Mouse (Mus musculus) macrophage (primary cell): ENCODE results near the gene Dot1l. TPM values are rescaled to one million over a fixed set of nuclear protein-coding genes. Genes with fewer than 3 reads are reported as not detected.
A peak's percentile ranks its signal among the peaks of the same experiment; 100 is the strongest.
"Not testable (repeated sequence)": the region's sequence is repeated elsewhere in the genome, so short reads cannot be mapped to it uniquely, and the experiment has no call there.

ENCODE experiments used
- H3K27ac ChIP-seq: fragments of 350-480 bp; formaldehyde crosslinking; 2 replicates; pipeline ENCODE4 v1.9.0; 2021
- H3K36me3 ChIP-seq: fragments of 350-480 bp; formaldehyde crosslinking; 2 replicates; pipeline ENCODE4 v1.9.0; 2021; ENCODE audit errors: inconsistent target
- H3K4me3 ChIP-seq: fragments of 350-480 bp; formaldehyde crosslinking; 2 replicates; pipeline ENCODE4 v1.9.0; 2021; ENCODE audit errors: inconsistent target
- H3K79me2 ChIP-seq: fragments of 350-480 bp; formaldehyde crosslinking; 2 replicates; pipeline ENCODE4 v1.9.0; 2021; ENCODE audit errors: inconsistent target
- WGBS: methylation state at CpG from one replicate; pipeline ENCODE4 v1.1.7; 2026; ENCODE audit warnings: inconsistent platforms; ENCODE audit not compliant: missing documents; 5-methylcytosine and 5-hydroxymethylcytosine counted together
- polyA plus RNA-seq: library from polyadenylated mRNA; stranded (reverse); fragments of 250-400 nt; gene quantifications from 3 replicates; pipeline ENCODE4 v1.2.4, GENCODE M21; 2018; ENCODE audit warnings: inconsistent platforms

The Dot1l gene
- polyA plus RNA-seq, 1 experiment from 2014 or later = 14.1 TPM

DNA sequence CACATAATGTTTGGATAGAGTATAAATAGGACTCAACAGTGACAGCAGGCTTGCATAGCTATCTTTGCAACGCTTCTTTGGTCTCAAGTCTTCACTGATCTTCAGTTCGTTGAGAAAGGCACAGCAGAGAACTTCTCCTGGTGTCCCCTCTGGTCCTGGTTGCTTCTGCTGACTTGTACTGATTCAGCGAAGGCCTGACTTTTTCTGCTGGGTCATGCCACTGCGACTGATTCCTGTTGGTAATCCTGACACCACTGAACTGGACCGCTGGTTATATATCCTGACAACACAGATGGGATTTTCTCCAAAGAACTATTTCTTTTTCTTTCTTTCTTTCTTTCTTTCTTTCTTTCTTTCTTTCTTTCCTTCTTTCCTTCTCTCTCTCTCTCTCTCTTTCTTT is 67.5 kb downstream of the Dot1l start:
- H3K36me3 ChIP-seq = no peaks in the 10 kb centered on the region
- peaks cover 7% of the 10 kb centered on the region for H3K79me2 ChIP-seq
- no peak overlapping the region for H3K27ac ChIP-seq
- H3K4me3 ChIP-seq = no peak overlapping the region
- WGBS = 84% methylated on average over 5 of the region's 5 CpGs

DNA sequence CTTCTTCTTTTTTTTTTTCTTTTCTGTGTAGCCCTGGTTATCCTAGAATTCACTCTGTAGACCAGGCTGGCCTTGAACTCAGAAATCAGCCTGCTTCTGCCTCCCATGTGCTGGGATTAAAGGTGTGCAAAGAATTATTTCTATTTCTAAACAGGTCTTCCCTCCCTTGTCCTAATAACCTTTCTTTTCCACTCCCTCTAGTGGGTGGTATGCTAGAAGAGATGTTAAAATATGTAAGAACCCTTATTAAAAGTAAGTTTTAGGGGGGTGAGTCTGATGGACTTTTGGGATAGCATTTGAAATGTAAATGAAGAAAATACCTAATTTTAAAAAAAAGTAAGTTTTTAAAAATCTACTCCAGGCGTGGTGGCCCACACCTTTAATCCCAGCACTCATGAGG is 68.3 kb downstream of the Dot1l start:
- WGBS = 67% methylated on average over 1 of the region's 1 CpGs
- Histone ChIP-seq H3K27ac (peak overlapping the region; percentile 80), H3K4me3 (no peak overlapping the region), H3K79me2 (peaks cover 15% of the 10 kb centered on the region), H3K36me3 (no peaks in the 10 kb centered on the region)

DNA sequence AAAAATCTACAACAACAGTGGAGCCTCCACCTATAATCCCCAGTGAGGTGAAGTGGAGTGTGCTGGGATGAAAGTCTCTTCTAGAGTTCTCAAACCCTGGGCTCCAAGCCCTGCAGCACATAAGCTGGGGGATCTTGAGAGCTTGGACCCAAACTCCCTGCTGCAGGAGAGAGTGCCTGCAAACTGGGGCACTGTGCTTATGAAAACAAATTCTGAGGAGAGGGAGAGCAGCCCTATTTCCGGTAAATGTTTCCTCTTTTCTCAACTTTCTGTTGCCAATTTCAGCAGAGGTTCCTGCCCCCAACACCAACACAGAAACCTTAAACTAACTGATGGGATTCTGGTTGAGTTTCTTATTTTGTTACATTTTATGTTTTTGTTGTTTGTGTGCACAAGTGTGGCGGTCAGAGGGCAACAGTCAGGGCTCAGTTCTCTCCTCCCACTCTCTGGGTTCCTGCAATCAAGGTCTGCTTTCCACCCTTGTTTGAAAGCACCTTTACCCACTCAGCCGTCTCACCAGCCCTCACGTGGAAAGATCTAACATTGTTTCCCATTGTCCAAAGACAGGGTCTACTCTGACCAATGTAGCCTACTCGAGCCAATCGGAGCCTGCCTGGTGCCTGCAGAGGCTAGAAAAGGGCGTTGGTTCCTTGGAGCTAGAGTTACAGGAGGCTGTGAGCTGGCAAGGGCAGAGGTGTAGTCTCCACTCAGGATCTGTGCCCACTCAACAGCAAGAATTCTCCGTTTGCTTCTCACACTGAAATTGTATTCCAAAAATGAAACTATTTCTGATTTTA is 69.0 kb downstream of the Dot1l start:
- 2% methylated on average over 8 of the region's 8 CpGs for WGBS
- H3K36me3 ChIP-seq = no peaks in the 10 kb centered on the region; the same call in 1 of the 2 replicates
- peaks cover 19% of the 10 kb centered on the region for H3K79me2 ChIP-seq
- peak overlapping the region; percentile 80 for H3K27ac ChIP-seq
- H3K4me3 ChIP-seq = no peak overlapping the region

DNA sequence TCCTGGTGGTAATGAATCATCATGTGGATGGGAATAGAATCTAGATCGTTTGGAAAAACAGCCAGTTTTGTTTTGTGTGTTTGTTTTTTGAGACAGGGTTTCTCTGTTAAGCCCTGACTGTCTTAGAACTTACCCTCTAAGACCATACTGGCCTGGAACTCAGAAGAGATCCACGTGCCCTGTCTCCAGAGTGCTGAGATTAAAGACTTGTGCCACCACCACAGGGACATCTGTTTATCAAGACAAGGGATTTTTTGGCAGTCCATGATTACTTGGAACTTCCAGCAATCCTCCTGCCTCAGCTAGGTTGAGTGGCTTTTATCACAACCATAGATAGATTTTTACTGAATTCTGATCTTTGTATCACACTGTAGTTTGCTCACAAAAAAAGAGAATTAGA is 69.8 kb downstream of the Dot1l start:
- Histone ChIP-seq H3K27ac (peak overlapping the region; percentile 80), H3K79me2 (peaks cover 19% of the 10 kb centered on the region), H3K4me3 (no peak overlapping the region), H3K36me3 (peaks cover 8% of the 10 kb centered on the region)
- WGBS = 18% methylated on average over 2 of the region's 2 CpGs

DNA sequence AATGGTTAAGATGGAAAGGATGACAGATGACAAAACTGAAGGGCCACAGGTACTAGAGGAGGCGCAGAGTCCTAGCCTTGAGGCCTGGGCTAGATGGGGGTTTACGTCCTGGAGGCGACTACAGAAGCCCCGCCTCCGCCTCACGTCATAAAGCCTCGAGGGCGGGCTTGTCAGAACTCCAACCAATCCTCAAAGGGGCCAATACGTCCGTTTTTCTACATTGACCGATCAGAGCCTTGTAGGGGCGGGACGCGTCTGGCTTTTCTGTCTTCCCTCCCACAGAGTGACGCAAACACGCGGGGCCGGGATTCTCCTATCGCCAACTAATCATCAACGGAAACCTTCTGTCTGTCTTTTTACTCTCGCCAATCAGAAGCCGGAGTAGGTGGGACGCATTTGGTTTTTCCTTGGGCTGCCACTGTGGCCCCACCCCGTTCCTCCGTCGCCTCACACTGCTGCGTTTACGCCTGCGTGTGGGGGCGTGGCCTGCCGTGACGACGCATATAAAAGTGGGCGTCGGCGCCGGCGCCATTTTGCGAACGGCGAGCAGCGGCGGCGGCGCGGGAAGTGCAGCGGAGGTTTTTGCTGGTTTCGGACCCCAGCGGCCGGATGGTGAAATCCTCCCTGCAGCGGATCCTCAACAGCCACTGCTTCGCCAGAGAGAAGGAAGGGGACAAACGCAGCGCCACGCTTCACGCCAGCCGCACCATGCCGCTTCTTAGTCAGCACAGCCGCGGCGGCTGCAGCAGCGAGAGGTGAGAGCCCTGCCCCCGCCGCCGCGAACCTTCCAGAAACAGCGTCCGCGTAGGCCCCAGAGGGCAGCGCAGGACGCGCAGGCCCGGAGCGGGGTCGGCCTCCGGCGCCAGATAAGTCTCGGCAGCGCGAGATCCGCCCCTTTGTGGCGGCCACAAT is 71.4 kb downstream of the Dot1l start, which contains the start of gene Oaz1:
TSS of gene Oaz1 (plus strand) at position 506 of the 912 bp plus-strand sequence.
- Histone ChIP-seq H3K79me2 (peaks cover 19% of the 10 kb centered on the region), H3K36me3 (peaks cover 10% of the 10 kb centered on the region), H3K4me3 (peak within 1 kb of the TSS; percentile 73), H3K27ac (peak within 1 kb of the TSS; percentile 50)
- under 1% methylated on average over 65 of the region's 82 CpGs for WGBS

DNA sequence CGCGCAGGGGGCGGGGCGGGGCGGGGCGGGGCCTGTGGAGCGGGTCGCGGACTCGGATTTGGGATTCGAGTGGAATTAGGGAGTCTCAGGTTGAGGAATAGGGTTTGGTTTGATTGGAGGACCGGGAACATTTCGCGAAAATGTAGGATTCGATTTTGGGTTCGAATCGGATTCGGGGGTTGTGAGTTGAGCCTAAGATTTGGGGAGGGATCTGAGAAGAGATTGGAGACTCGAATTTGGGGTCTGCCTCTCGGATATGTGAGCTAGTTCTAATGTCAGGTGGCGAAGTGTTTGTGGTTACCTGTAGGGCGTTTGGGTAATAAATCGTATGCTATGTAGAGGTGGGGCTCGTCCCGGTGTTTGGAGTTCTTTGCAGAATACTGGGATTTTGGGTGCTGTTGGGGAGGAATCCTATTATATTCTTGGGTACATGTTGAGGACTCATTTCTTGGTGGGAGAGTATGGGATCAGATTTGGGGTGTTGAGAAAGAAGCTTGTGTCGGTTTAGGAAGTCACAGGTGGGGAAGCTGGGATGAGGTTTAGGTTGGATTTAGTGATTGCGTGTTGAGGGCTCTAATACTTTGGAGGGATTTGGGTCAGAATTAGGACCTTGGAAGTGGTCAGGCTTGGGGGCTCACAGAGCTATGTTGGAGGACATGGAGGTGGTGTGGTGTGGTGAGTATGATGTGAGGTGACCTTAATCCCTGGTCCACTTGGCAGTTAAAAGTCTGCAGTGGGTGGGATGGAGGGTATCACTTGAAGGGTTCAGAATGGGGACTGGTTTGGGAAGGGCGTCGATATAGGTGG is 72.3 kb downstream of the Dot1l start:
- Histone ChIP-seq H3K36me3 (peaks cover 10% of the 10 kb centered on the region), H3K79me2 (peaks cover 19% of the 10 kb centered on the region), H3K27ac (peak overlapping the region; percentile 4; the same call in 1 of the 2 replicates), H3K4me3 (peak overlapping the region; percentile 73)
- 3% methylated on average over 24 of the region's 29 CpGs for WGBS

DNA sequence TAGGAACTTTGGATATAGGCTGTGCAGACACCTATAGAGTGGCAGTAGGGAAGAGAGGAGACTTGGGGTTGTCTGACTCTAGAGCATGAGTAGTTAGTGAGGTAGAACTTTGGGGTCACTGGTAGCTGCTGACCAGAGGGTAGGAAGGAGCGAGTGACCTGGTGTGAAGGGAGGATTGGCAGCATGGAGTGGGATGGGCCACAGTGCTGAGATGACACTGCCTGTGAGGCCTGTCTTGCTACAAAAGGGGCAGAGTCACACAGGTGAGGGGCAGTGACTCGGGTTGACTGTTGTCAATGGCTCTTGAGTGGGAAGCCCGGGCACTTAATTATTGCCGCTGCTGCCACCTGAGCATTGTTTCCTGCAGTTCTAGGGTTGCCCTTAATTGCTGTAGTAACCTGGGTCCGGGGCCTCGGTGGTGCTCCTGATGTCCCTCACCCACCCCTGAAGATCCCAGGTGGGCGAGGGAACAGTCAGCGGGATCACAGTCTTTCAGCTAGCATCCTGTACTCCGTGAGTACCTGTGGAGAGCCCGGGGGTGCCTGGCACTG is 72.9 kb downstream of the Dot1l start:
- Histone ChIP-seq H3K36me3 (peaks cover 10% of the 10 kb centered on the region), H3K79me2 (peaks cover 19% of the 10 kb centered on the region), H3K4me3 (peak overlapping the region; percentile 73), H3K27ac (no peak overlapping the region)
- 45% methylated on average over 6 of the region's 10 CpGs for WGBS

DNA sequence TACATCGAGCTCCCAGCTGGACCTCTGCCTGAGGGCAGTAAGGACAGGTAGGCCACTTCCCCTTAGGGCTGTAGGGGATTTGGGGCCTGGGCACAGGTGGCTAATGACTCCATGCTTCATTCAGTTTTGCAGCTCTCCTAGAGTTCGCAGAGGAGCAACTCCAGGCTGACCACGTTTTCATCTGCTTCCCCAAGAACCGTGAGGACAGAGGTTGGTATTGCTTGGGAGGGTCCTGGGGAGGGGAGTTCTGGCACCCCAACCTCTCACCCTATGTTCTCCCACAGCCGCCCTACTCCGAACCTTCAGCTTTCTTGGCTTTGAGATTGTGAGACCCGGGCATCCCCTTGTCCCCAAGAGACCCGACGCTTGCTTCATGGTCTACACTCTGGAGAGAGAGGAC is 73.6 kb downstream of the Dot1l start:
- not testable (repeated sequence) for H3K4me3 ChIP-seq, H3K27ac ChIP-seq
- peaks cover 10% of the 10 kb centered on the region for H3K36me3 ChIP-seq
- WGBS = 85% methylated on average over 3 of the region's 9 CpGs
- H3K79me2 ChIP-seq = peaks cover 19% of the 10 kb centered on the region

DNA sequence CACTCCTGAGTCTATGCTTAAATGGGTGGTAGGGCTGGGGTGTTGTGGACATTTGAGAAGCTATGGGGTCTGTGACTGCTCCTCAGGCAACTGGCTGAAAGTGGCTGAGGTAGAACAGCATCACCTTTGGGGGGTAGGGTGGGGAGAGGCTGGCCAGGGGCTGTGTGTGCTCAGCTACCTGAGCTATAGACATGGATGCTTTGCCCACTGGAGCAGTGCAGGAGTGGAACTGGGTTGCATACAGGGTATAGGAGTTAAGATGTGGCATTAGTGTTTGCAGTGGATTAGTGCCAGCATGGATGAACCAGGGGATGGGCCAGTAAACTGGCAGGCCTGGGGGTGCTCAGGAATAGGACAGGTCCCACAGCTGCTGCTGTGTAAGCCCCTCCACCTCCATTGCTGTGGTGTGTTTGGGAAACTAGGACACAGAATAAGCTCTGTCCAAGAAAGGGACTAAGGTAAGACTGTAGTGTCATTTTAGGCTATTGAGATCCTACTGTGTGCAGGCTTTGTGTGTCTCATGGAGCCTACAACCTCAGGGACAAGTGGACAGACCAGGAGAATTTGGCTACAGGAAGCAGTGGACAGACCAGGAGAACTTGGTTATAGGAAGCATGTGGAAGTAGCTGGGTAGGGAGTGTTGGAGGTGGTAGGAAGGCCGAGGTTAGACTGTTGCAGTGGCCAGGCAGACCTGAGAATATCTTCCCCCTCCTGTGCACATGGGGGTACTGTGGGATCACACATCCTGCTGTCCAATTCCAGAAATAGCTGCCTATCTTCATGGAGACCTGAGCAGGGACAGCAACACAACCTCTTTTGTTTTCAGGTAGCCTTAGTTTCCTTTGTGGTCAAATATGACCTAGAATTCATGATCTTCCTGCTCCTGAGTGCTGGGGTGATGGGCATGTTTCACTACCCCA is 74.6 kb downstream of the Dot1l start:
- Histone ChIP-seq H3K4me3 (no peak overlapping the region), H3K79me2 (peaks cover 19% of the 10 kb centered on the region), H3K36me3 (peaks cover 10% of the 10 kb centered on the region), H3K27ac (no peak overlapping the region)
- 27% methylated on average over 1 of the region's 1 CpGs for WGBS

DNA sequence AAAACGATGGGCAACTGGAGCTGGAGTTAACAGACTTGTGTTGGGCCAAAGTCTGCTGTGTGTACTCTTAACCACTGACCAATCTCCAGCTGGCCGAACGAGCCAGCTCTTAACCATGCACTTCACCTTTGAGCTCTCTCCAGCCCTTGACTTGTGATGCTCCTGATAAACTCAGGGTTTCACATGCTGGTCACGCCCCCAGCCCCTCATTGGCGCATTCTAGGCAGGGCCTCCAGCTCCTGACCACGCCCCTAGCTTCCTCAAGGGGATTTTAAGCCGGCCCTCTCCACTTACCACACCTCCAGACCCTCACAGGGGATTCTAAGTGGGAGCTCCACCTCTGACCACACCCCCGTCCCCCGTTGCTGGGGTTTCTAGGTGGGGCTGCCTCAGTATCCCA is 76.1 kb downstream of the Dot1l start:
- Histone ChIP-seq H3K4me3 (no peak overlapping the region), H3K27ac (no peak overlapping the region), H3K79me2 (peaks cover 19% of the 10 kb centered on the region), H3K36me3 (peaks cover 10% of the 10 kb centered on the region)
- 27% methylated on average over 9 of the region's 9 CpGs for WGBS

DNA sequence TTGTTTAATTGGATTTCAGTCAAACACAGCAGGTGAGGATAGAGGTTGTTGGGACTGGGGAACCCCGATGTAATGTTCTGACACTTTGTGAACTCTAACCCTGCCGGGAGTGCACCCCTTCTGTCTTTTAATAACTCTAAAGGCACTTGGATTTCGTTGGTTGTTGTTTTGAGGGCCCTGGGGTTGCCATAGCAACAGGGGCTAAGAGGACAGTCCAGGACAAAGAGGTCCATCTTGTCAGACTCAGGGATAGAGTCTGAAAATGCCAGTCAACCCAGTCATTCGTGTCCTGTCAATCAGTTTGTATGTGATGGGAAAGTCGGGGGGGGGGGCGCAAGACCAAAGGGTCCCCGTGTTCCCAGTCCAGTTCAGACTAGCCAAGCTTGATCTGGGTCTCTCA is 77.8 kb downstream of the Dot1l start:
- WGBS = 77% methylated on average over 7 of the region's 7 CpGs
- Histone ChIP-seq H3K27ac (no peak overlapping the region), H3K79me2 (peaks cover 10% of the 10 kb centered on the region), H3K36me3 (peaks cover 10% of the 10 kb centered on the region), H3K4me3 (no peak overlapping the region)

DNA sequence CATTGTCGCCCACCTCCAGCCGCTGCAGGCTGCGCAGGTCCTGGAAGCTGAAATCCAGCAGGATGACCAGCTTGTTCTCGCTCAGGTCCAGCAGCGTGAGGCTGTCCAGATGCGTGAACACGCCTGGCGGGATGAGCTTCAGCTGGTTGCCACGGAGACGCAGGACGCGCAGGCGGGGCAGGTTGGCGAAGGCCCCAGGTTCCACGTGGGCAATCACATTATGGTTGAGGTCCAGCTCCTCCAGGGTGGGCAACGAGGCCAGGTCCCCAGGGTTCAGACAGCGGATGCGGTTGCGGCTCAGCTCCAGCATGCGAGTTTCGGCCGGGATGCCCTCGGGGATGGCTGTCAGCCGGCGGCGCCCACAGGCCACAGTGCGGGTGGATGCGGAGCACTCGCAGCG is 80.6 kb downstream of the Dot1l start:
- H3K27ac ChIP-seq = no peak overlapping the region

DNA sequence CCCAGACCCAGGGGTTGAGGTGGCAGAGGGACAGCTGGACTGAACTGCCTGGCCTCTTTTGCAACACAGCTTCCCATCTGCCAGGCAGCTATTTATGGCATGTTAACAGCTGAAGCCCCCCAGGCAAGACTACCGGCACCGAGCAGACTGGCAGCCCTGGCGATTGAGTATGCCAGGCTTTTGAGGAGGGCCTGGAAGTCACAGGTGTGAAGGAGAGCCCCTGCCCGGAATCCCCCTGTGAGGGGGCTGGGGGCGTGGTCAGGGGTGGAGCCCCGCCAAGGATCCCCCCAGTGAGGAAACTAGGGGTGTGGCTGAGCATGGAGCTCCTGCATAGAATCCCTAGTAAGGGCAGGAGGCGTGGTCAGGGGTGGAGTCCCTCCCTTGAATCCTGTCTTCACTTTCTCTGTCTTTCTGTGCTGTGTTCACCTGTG is 82.0 kb downstream of the Dot1l start:
- no peak overlapping the region for H3K27ac ChIP-seq
- 45% methylated on average over 7 of the region's 7 CpGs for whole genome bisulfite sequencing
- no peak overlapping the region for H3K4me3 ChIP-seq
- H3K79me2 ChIP-seq = no peaks in the 10 kb centered on the region
- H3K36me3 ChIP-seq = no peaks in the 10 kb centered on the region

More for the DNA sequence above, 80.6 kb downstream of the Dot1l start:
- no peaks in the 10 kb centered on the region for H3K36me3 ChIP-seq
- H3K4me3 ChIP-seq = no peak overlapping the region
- no peaks in the 10 kb centered on the region for H3K79me2 ChIP-seq
- 75% methylated on average over 29 of the region's 30 CpGs for WGBS
